Mouse (Mus musculus): ENCODE results near the gene Kctd11. TPM values are rescaled to one million over a fixed set of nuclear protein-coding genes. Genes with fewer than 3 reads are reported as not detected.

Kctd11 gene
- polyA plus RNA-seq, 1 experiment, result not detected

GRCm38 (mm10) chr11:69849128-69849527, 32.1 kb downstream of the Kctd11 start:
- 83% methylated on average over 9 of the region's 9 CpGs for WGBS
- H3K4me1 ChIP-seq (ENCODE audit: control insufficient read depth, insufficient read depth, low read length), result peaks cover 14% of the 10 kb centered on the region
- TF ChIP-seq CTCF (IDR thresholded peaks at IDR 0.05; ENCODE audit: insufficient read depth, low read depth, low read length), result no peak
- no peak for TF ChIP-seq POLR2A (IDR thresholded peaks at IDR 0.05; ENCODE audit: insufficient read depth, low read depth, low read length)
- no peak overlapping the region for H3K4me3 ChIP-seq (ENCODE audit: insufficient read depth, low read depth, low read length)
- no peak overlapping the region for H3K27ac ChIP-seq (ENCODE audit: insufficient read depth, low read depth, low read length)

DNA sequence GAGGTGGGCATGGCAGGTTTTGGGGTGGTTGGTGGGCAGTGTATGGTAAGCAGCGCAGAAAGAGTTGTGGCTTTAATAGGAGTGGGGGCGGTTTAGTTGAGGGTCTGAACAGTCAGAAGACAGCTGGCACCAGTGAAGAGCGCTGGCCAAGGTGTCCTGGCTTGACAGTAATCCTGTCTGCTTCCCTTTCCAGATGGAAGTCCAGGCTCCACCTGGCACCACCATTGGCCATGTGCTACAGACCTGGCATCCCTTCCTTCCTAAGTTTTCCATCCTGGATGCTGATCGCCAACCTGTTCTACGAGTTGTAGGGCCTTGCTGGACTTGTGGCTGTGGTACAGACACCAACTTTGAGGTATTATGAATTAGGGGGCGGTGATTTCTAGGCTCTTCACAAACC, 33.2 kb downstream of the Kctd11 start:
- Histone ChIP-seq H3K4me1 (ENCODE audit: control insufficient read depth, insufficient read depth, low read length) (peaks cover 14% of the 10 kb centered on the region), H3K4me3 (ENCODE audit: insufficient read depth, low read depth, low read length) (no peak overlapping the region), H3K27ac (ENCODE audit: insufficient read depth, low read depth, low read length) (no peak overlapping the region)
- TF ChIP-seq POLR2A (IDR thresholded peaks at IDR 0.05; ENCODE audit: insufficient read depth, low read depth, low read length), result no peak
- no peak for TF ChIP-seq CTCF (IDR thresholded peaks at IDR 0.05; ENCODE audit: insufficient read depth, low read depth, low read length)
- 96% methylated on average over 6 of the region's 6 CpGs for WGBS

DNA sequence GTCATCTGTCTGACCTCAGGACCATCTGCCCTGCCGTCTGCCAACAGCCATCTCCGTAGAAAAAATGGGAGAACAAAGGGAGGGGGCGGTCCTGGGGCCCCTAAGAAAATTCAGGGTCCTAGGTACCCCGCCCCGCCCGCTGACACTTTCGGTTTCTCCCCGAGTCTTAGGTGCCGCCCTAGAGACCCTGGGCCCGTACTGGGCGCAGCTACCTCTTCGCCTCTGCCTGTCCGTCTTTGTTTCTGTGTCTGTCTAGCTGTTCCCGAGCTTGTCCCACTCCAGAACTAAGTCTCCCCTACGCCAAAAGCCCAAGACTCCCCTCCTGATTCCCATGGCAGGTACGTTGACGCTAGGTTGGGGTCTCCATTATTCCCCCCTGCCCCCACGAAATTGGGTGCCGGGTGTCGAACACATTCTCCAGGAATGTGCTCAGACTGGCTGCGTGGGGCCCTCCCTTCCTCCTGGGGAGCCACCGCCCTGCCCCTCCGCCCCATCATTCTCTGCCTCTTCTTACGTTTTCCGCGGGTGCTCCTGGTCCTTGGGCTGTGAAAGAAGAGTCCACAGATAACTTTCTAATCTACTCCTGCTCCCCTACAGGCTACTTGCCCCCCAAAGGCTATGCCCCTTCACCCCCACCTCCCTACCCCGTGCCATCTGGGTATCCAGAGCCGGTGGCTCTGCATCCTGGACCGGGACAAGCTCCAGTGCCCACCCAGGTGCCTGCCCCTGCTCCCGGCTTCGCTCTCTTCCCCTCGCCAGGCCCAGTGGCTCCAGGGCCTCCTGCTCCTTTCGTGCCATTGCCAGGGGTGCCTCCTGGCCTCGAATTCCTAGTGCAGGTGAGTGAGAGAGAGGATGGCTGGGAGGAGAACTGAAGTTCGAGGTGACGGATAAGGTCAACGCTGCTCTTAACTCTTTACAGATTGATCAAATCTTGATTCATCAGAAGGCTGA, 34.2 kb downstream of the Kctd11 start:
- peak overlapping the region; percentile 71 for H3K4me3 ChIP-seq (ENCODE audit: insufficient read depth, low read depth, low read length)
- peaks cover 14% of the 10 kb centered on the region for H3K4me1 ChIP-seq (ENCODE audit: control insufficient read depth, insufficient read depth, low read length)
- 17% methylated on average over 37 of the region's 37 CpGs for WGBS
- H3K27ac ChIP-seq (ENCODE audit: insufficient read depth, low read depth, low read length), result no peak overlapping the region; the same call in 1 of the 2 replicates
- TF ChIP-seq POLR2A (IDR thresholded peaks at IDR 0.05; ENCODE audit: insufficient read depth, low read depth, low read length), result 0 out of 2 replicates have a peak, but pooled peaks have one; percentile 9
- TF ChIP-seq CTCF (IDR thresholded peaks at IDR 0.05; ENCODE audit: insufficient read depth, low read depth, low read length), result no peak

- peak within 1 kb of the TSS; percentile 66 for H3K27ac ChIP-seq (ENCODE audit: insufficient read depth, low read depth, low read length)
- WGBS, result 1% methylated on average over 37 of the region's 38 CpGs
- peak within 1 kb of the TSS; percentile 71 for H3K4me3 ChIP-seq (ENCODE audit: insufficient read depth, low read depth, low read length)
- peak; percentile 67 for TF ChIP-seq POLR2A (IDR thresholded peaks at IDR 0.05; ENCODE audit: insufficient read depth, low read depth, low read length)
- no peak for TF ChIP-seq CTCF (IDR thresholded peaks at IDR 0.05; ENCODE audit: insufficient read depth, low read depth, low read length)
- peaks cover 14% of the 10 kb centered on the region for H3K4me1 ChIP-seq (ENCODE audit: control insufficient read depth, insufficient read depth, low read length)
Observed at GRCm38 (mm10) chr11:69846198-69846680, 35.0 kb downstream of the Kctd11 start, which contains the start of gene Plscr3. Plscr3 (plus strand) TSS chr11:69846376.

- H3K4me1 ChIP-seq (ENCODE audit: control insufficient read depth, insufficient read depth, low read length), result peaks cover 25% of the 10 kb centered on the region
- peak overlapping the region; percentile 78 for H3K4me3 ChIP-seq (ENCODE audit: insufficient read depth, low read depth, low read length)
- TF ChIP-seq CTCF (IDR thresholded peaks at IDR 0.05; ENCODE audit: insufficient read depth, low read depth, low read length) (no peak), POLR2A (IDR thresholded peaks at IDR 0.05; ENCODE audit: insufficient read depth, low read depth, low read length) (no peak)
- peak overlapping the region; percentile 84 for H3K27ac ChIP-seq (ENCODE audit: insufficient read depth, low read depth, low read length)
- 0% methylated on average over 7 of the region's 7 CpGs for WGBS
Observed at GRCm38 (mm10) chr11:69838714-69839104, 42.5 kb downstream of the Kctd11 start.

GRCm38 (mm10) chr11:69837952-69838713, 43.1 kb downstream of the Kctd11 start, which contains the start of gene Tmem256:
Tmem256 (plus strand) TSS chr11:69838514.
- under 1% methylated on average over 34 of the region's 34 CpGs for WGBS
- H3K4me3 ChIP-seq (ENCODE audit: insufficient read depth, low read depth, low read length), result peak within 1 kb of the TSS; percentile 89
- no peak for TF ChIP-seq CTCF (IDR thresholded peaks at IDR 0.05; ENCODE audit: insufficient read depth, low read depth, low read length)
- peak; percentile 87 for TF ChIP-seq POLR2A (IDR thresholded peaks at IDR 0.05; ENCODE audit: insufficient read depth, low read depth, low read length)
- H3K4me1 ChIP-seq (ENCODE audit: control insufficient read depth, insufficient read depth, low read length), result peaks cover 28% of the 10 kb centered on the region
- H3K27ac ChIP-seq (ENCODE audit: insufficient read depth, low read depth, low read length), result peak within 1 kb of the TSS; percentile 84

- peak; percentile 74 for TF ChIP-seq POLR2A (IDR thresholded peaks at IDR 0.05; ENCODE audit: insufficient read depth, low read depth, low read length)
- no peak for TF ChIP-seq CTCF (IDR thresholded peaks at IDR 0.05; ENCODE audit: insufficient read depth, low read depth, low read length)
- H3K27ac ChIP-seq (ENCODE audit: insufficient read depth, low read depth, low read length), result peak within 1 kb of the TSS; percentile 84
- peak within 1 kb of the TSS; percentile 89 for H3K4me3 ChIP-seq (ENCODE audit: insufficient read depth, low read depth, low read length)
- WGBS, result under 1% methylated on average over 31 of the region's 32 CpGs
- peaks cover 28% of the 10 kb centered on the region for H3K4me1 ChIP-seq (ENCODE audit: control insufficient read depth, insufficient read depth, low read length)
Observed at GRCm38 (mm10) chr11:69837604-69837951, 43.6 kb downstream of the Kctd11 start, which contains the start of gene Nlgn2. Nlgn2 (minus strand) TSS chr11:69837784.

- Histone ChIP-seq H3K27ac (ENCODE audit: insufficient read depth, low read depth, low read length) (peak overlapping the region; percentile 80), H3K4me3 (ENCODE audit: insufficient read depth, low read depth, low read length) (peak overlapping the region; percentile 89), H3K4me1 (ENCODE audit: control insufficient read depth, insufficient read depth, low read length) (peaks cover 28% of the 10 kb centered on the region)
- TF ChIP-seq POLR2A (IDR thresholded peaks at IDR 0.05; ENCODE audit: insufficient read depth, low read depth, low read length), result no peak
- no peak for TF ChIP-seq CTCF (IDR thresholded peaks at IDR 0.05; ENCODE audit: insufficient read depth, low read depth, low read length)
- under 1% methylated on average over 52 of the region's 52 CpGs for WGBS
Observed at GRCm38 (mm10) chr11:69836703-69837576, 44.3 kb downstream of the Kctd11 start.
